Mouse (Mus musculus) CD8-positive naive resting alpha-beta T cell, adult 2 months (primary cell): ENCODE measurements around the gene Fam13a.

Experiments
- DNase-seq, 2 experiments: peaks; one replicate each; pipeline ENCODE4 v3.0.0; 2022; ENCODE audit warnings: low read depth in 2 of 2, low spot score in 2 of 2

Fam13a gene

GRCm38 (mm10) chr6:58882271-58882670, 142.1 kb downstream of the Fam13a start:
- no peak for DNase-seq
